In the genomic region with DNA sequence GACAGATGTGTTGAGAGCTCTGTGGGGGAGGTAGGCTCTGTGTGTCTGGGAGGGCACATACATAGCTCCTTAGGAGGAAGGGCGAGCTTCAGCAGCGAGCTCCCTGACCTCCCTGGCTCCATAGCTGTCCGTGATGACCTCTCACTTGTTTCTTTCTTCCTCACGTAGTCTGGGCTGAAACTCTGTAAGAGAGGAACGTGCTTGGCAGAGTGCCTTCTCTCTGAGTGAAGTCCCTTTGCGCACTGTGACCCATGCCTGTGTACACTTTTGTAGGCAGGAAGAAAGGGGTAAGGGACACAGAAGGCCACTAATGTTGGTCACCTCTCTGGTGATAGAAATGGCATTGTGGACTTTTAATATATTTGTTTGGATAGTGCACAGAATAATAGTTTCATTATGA, we compare ENCODE assay signal across 27 mouse cellular contexts. TPM values are rescaled to one million over a fixed set of nuclear protein-coding genes. Genes with fewer than 3 reads are reported as not detected.
DNase-seq lines count a peak whose midpoint lies in the region; ATAC-seq and TF ChIP-seq lines count a peak whose summit lies in the region.
"Had no signal": no experiment of that assay in that cellular context is flagged by ENCODE, and none has a peak within 500 bp of the region (broad histone marks: within the 10 kb centered on the region; RNA-seq: fewer than 3 reads in every experiment).

No protein-coding gene starts in this region.

- H3K4me3 ChIP-seq in kidney, postnatal 0 days (replicated peaks; ENCODE audit: low read depth, low read length): no peak overlapping the region
- H3K4me3 ChIP-seq: embryonic facial prominence, embryonic 10.5 days; embryonic facial prominence, embryonic 13.5 days; erythroblast, embryonic 14.5 days; forebrain, embryonic 12.5 days; forebrain, embryonic 15.5 days; heart, embryonic 10.5 days; hindbrain, embryonic 12.5 days; hindbrain, embryonic 15.5 days had no signal

- TF ChIP-seq CTCF in kidney, postnatal 0 days (IDR thresholded peaks at IDR 0.05; ENCODE audit: low read depth): no peak

- H3K4me1 ChIP-seq in kidney, postnatal 0 days (replicated peaks; ENCODE audit: insufficient read depth, low read length): peaks cover 8% of the 10 kb centered on the region

- peak; percentile 31 for DNase-seq in adrenal gland, postnatal 14 days
- no peak for DNase-seq in adrenal gland, adult 18-20 months (ENCODE audit: low spot score in 2 of 2)
- no peak for DNase-seq in kidney, postnatal 0 days (ENCODE audit: low spot score)
- no peak for DNase-seq in kidney, adult 18-20 months
- peak; percentile 82 for DNase-seq in adipocyte (ENCODE audit: low spot score)
- no peak for DNase-seq in lung, adult 18-20 months
- DNase-seq: adrenal gland, adult 8-10 months; cerebellum, adult 11 months; cerebellum, adult 2 months; cerebellum, adult 9-11 months; cerebellum, postnatal 25 days; embryo, embryonic 11 days; gastrocnemius, postnatal 25 days; heart, adult 18-20 months had no signal

- no peaks in the 10 kb centered on the region for H3K9me3 ChIP-seq in kidney, postnatal 0 days (replicated peaks; ENCODE audit: low read length)
- H3K9me3 ChIP-seq: embryonic facial prominence, embryonic 10.5 days; embryonic facial prominence, embryonic 13.5 days; forebrain, embryonic 12.5 days; forebrain, embryonic 15.5 days; heart, embryonic 10.5 days; hindbrain, embryonic 12.5 days; hindbrain, embryonic 15.5 days had no signal

- H3K27me3 ChIP-seq in kidney, postnatal 0 days (ENCODE audit: insufficient read depth, low read length): no peaks in the 10 kb centered on the region
- H3K27me3 ChIP-seq: embryonic facial prominence, embryonic 13.5 days; forebrain, embryonic 12.5 days; forebrain, embryonic 15.5 days; hindbrain, embryonic 12.5 days; hindbrain, embryonic 15.5 days had no signal

- peaks cover 35% of the 10 kb centered on the region for H3K36me3 ChIP-seq in kidney, postnatal 0 days (ENCODE audit: insufficient read depth, low read length)

- 68% methylated on average over 6 of the region's 6 CpGs for WGBS in kidney, postnatal 0 days

- H3K4me2 ChIP-seq in kidney, postnatal 0 days (ENCODE audit: low read length): no peak overlapping the region
- H3K4me2 ChIP-seq: embryonic facial prominence, embryonic 13.5 days; forebrain, embryonic 12.5 days; forebrain, embryonic 15.5 days; hindbrain, embryonic 12.5 days; hindbrain, embryonic 15.5 days had no signal

- 0 out of 2 replicates have a peak overlapping the region, but pooled peaks have one; percentile 9 for H3K9ac ChIP-seq in kidney, postnatal 0 days (ENCODE audit: low read depth, low read length)
- H3K9ac ChIP-seq: embryonic facial prominence, embryonic 13.5 days; forebrain, embryonic 12.5 days; forebrain, embryonic 15.5 days; hindbrain, embryonic 12.5 days; hindbrain, embryonic 15.5 days had no signal

- no peak overlapping the region for H3K27ac ChIP-seq in kidney, postnatal 0 days
- H3K27ac ChIP-seq: embryonic facial prominence, embryonic 10.5 days; embryonic facial prominence, embryonic 13.5 days; forebrain, embryonic 12.5 days; forebrain, embryonic 15.5 days; heart, embryonic 10.5 days; hindbrain, embryonic 12.5 days; hindbrain, embryonic 15.5 days had no signal

- no peak for ATAC-seq in kidney, postnatal 0 days (replicated peaks; ENCODE audit: low FRiP score, low read depth)
- ATAC-seq: activated CD4-positive, CD25-positive, alpha-beta regulatory T cell, adult 4 months; CD4-positive, CD25-positive, alpha-beta regulatory T cell, adult 4 months; forebrain, embryonic 15.5 days; intestine, postnatal 0 days had no signal

RNA-seq across cellular contexts. Expression of a gene that starts 3.3 kb away (rescaled TPM):
- total RNA-seq in adrenal gland, postnatal 14 days (2021): 64.4 and 97.1 TPM in 2 replicates
- total RNA-seq in adrenal gland, adult 18-20 months (2021): 10 to 100 TPM; 60.5 to 64.0 TPM
- polyA plus RNA-seq in kidney, postnatal 0 days (2015; fragmentation: Nextera tagmentation; extraction: Ambion mirVana): 77.1 and 79.5 TPM in 2 replicates

RNA-seq across cellular contexts. Expression of a gene that starts 5.7 kb away (rescaled TPM):
- total RNA-seq in adrenal gland, postnatal 14 days (2021): 2.1 and 2.4 TPM in 2 replicates
- total RNA-seq in adrenal gland, adult 18-20 months (2021): under 1 TPM; 0.27 to 0.54 TPM
- polyA plus RNA-seq in kidney, postnatal 0 days (2015; fragmentation: Nextera tagmentation; extraction: Ambion mirVana): 23.3 and 24.5 TPM in 2 replicates
- total RNA-seq: gastrocnemius, adult 8-10 months; hematopoietic stem cell, adult 5-6 weeks had no signal
- polyA plus RNA-seq: CD4-positive, CD25-positive, alpha-beta regulatory T cell, adult 4 months; erythroblast, embryonic 14.5 days; hindbrain, embryonic 15.5 days had no signal

RNA-seq across cellular contexts. Expression of a gene that starts 33.3 kb away (rescaled TPM):
- 357 and 680 TPM in 2 replicates for total RNA-seq in adrenal gland, postnatal 14 days (2021)
- 100 to 1,000 TPM; 275 to 349 TPM for total RNA-seq in adrenal gland, adult 18-20 months (2021)
- 8.6 and 9.5 TPM in 2 replicates for polyA plus RNA-seq in kidney, postnatal 0 days (2015; fragmentation: Nextera tagmentation; extraction: Ambion mirVana)

Comparison
In these comparisons a context has a peak if more than half of its experiments do, and no peak if none do; other contexts are left out.
1. DNase-seq: peak in adrenal gland, postnatal 14 days (single experiment) and adipocyte (single experiment); none in adrenal gland, adult 18-20 months (0 of 2), kidney, postnatal 0 days (single experiment), kidney, adult 18-20 months (single experiment) and lung, adult 18-20 months (0 of 2).